Mouse (Mus musculus) small intestine, adult 2 months (tissue): ENCODE measurements at regions not wholly inside any gene's neighbourhood (a gene's known extent, or its start where the extent isn't known, plus 50 kb on each side); places are given as distances from the start of the nearest gene placed in this dataset.

ENCODE experiments used
- CTCF ChIP-seq: fragments of 200-500 bp; IDR thresholded peaks from 2 replicates; pipeline ENCODE4 v1.5.1; 2012; ENCODE audit warnings: low read depth, mild to moderate bottlenecking, control low read depth, inconsistent platforms, low read length, moderate library complexity, mixed read lengths; ENCODE audit not compliant: insufficient replicate concordance, insufficient read length; ENCODE audit errors: extremely low read depth
- POLR2A ChIP-seq: fragments of 200-500 bp; IDR thresholded peaks from 2 replicates; pipeline ENCODE4 v1.6.1; 2012; ENCODE audit warnings: low read depth, mild to moderate bottlenecking, control low read depth, inconsistent platforms, low read length, moderate library complexity

GRCm38 (mm10) chr5:148679586-148679985 lies 127.0 kb upstream of the Ubl3 start:
- TF ChIP-seq POLR2A, result no peak
- TF ChIP-seq CTCF, result no peak
